Mouse (Mus musculus) thymus, postnatal 14 days (tissue): ENCODE results near the gene Mapre3.
A peak's percentile ranks its signal among the peaks of the same experiment; 100 is the strongest.
"Not testable (repeated sequence)": the region's sequence is repeated elsewhere in the genome, so short reads cannot be mapped to it uniquely, and the experiment has no call there.

ENCODE experiments used
- DNase-seq: peaks from one replicate; pipeline ENCODE4 v3.0.0; 2021

Gene Mapre3

DNA sequence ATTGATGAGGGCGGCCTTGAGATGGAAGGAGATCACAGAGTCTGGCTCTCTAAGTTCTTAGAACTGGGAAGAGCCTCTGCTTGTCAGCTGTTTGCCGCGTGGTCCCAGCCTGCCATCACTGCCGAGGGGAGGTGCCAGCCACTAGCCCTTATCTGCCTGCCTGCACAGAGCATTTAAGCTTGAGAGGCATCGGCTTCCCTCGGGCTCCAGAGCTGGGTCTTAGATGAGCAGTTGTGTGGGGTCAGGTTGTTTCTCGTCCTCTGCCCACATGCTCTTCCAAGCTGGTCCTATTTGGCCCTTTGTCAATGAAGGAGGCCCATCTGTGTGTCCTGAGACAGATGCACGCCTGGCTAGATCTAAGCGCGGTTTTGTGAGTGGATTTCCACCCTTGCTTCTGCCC lies 10.7 kb downstream of the Mapre3 start:
- no peak for DNase-seq

DNA sequence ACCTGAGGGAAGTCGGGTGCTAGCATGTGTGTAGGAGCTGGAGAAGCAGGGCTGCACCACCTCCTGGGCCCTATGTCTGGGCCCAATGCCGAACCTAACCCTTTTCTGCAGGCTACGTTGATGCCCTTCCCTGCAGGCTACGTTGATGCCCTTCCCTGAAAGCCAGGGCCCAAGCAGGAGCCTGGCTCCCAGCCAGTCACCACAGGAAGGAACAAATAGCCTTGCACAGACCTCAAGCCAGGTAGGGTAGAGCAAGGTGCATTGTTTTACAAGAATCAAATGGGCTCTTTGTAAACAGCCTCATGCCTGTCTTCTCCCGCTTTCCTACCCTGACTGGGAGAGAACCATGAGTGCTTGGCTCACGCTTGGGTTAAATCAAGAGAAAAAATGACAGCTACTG lies 11.4 kb downstream of the Mapre3 start:
- DNase-seq: no peak

DNA sequence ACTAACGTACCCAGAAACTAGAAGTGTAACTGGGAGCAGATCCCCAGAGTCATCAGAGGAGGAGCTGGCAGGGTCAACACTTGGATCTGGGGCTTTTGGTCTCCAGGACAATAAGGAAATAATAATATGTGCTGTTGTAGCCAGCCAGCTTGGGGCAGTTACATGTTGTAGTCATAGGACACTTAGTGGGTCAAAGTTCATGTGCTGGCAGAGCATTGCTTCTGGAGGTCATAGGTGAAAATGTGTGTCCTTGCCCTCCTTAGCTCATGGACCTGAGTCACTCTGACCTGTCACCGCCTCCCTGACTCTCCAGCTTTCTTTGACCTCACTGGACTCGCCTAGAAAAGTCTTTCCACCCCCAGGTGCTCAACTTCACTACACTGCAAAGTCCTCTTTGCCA lies 19.0 kb downstream of the Mapre3 start:
- DNase-seq: no peak

DNA sequence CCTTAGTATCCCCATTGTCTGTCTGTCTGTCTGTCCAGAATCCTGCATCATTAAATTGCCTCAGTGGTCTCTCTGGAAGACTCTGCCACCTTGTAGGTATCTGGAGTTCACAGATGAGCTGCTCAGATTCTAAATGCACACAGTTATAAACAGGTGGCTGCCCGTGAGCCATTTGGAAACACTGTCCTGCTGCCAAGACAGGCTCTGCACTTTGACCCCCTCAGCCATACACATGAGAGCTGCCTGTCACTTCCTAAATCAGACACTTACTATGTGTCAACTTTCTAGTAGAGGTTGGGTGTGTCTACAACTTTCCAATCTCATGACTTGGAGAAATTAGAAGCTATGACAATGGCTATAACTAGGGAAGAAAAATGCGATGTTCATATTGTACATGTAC lies 25.3 kb downstream of the Mapre3 start:
- no peak for DNase-seq

DNA sequence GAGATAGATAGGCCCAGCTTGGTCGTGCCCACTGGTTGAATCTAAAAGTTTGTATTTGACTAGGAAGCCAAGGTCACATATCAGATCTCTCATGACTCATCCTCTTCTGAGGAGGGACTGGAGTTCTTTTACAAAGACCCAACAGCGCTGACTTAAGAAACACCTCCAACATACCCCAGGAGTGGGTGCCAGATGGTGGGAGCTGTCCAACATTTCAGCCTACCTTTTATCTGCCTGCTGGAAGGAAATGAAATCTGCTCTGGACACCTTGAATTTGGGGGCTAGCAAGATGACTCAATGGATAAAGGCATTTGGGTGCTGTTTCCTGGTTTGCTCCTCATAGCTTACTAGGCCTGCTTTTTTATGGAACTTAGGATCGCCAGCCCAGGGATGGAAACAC lies 27.5 kb downstream of the Mapre3 start:
- no peak for DNase-seq

DNA sequence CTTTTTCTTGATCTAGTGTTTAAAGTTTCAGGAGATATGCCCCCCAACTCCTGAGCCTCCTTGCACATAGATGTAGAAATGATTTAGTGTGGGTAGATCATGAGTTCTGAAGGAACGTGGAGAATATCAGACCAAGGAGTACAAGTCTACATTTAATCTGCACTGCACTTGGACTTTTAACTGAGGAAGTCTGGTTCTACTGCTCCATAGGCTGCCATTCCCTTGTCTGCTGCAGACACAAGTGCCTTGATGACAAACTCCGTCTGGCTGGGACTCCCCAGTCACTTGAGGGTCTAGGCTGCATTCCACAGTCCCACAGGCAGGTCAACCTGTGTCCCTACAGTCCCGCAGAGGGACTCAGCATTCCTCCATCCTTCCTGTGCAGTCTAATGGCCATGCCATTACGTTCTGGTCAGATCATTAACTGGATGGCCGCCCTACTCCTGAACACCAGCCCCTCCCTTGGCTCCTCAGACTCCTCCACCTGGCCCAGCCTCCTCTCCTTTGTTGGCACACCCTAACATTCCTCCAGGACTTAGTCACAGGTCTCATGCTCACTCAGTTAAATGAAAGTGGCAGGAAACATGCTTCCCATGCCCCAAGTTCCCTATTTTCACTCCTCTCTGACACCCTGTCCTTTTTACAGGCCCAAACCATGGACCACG lies 35.6 kb downstream of the Mapre3 start:
- no peak for DNase-seq

DNA sequence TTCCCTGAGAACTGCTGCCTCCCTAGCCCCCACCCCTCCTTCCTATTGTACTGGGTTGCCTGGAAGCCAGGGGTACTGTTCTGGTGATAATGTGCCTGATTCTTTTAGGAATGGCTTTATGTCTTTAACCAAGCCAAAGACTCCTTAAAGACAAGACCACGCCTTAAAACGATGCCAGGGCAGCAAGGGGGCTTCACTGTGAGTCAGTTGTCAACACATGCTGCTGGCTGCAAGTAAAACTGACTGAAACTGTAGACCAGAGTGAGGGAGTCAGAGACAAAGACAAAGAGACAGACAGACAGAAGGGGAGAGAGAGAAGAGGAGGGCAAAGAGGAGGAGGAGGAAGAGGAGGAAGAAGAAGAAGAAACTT lies 36.1 kb downstream of the Mapre3 start:
- DNase-seq: no peak

DNA sequence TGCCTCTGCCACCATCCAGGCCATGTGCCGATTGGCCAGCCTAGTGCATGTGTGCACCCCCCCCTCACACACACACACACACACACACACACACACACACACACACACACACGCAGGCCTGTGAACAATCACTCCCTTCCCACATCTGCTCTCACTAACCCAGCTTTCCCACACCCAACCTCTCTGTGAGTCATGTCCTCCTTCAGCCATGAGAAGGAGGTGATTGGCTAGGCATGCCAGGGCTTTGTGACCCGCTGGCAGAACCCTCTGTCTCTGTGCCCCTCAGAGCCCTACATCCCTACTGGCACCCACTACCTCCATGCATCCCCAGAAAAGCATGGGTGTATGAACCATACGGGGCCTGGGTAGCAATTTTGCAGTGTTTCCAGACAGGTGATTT lies 39.1 kb downstream of the Mapre3 start:
- no peak for DNase-seq

DNA sequence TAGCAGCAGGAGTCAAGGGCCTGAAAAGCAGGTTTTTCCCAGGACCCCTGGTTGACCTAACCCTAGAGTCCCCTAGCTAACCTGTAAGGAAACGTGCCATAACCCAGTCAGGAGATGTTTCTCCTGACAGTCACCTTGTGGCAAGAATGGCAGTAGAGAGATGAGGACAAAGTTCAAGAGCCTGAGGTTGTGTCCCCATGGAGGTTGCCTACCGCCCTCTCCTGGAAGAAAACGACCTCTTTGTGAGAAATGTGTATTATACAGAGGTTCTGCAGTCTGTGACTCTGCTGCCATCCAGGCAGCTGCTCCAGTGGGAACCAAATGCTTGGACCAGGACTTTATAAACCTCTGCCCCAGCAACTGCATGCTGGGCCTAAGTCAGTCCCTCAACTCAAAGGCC lies 41.2 kb downstream of the Mapre3 start:
- no peak for DNase-seq

DNA sequence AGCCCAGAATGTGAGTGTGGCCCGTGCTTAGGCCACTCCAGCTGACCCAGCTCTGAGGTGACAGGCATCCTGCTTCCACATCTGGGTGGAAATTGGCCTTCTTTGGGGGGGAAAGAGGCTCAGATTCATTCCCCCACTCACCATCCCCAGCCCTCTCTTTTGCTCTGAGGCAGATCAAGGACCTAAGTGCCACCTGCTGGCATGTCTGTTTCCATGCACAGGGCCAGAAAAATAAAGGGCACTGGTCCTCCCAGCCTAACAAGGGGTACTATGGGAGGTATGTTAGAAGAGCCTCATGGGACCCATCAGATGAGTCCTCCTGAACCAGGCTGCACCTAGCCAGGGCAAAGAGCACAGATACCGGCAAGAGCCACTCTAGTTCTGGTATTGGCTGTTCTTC lies 41.7 kb downstream of the Mapre3 start:
- no peak for DNase-seq

DNA sequence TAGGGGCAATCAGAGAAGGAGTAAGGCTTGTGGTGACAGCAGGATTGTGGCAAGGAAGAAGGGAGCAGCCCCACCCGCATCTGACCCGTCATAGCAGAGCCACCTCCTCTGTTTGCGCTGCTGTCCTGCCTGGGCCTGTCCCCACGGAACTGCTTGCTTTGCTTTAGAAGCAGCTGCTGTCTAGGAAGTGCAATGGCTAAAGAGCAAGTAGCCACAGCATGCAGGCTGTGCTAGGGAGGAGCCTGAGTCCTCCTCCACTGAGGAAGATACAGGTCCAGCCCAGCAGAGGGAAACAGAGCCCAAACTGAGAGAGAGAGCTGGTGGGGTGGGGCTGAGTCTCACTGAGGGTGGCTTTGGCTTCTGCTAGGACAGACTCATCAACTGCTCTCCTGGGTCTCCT lies 49.4 kb downstream of the Mapre3 start:
- no peak for DNase-seq

DNA sequence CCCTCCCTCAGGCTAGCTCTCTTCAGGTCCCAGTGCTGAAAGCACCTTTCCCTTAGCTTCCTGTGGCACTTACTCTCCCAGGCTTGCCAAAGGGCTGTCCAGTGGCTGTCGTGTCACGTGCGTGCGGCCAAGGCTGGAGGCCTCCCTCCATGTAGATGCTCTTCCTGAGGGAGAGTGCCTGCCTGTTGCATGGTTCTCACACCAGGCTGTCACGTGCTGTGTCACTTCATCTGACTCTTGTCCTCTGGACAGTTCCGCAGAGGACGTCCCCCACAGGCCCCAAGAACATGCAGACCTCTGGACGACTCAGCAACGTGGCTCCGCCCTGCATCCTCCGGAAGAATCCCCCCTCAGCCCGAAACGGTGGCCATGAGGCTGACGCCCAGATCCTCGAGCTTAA lies 49.9 kb downstream of the Mapre3 start:
- no peak for DNase-seq

DNA sequence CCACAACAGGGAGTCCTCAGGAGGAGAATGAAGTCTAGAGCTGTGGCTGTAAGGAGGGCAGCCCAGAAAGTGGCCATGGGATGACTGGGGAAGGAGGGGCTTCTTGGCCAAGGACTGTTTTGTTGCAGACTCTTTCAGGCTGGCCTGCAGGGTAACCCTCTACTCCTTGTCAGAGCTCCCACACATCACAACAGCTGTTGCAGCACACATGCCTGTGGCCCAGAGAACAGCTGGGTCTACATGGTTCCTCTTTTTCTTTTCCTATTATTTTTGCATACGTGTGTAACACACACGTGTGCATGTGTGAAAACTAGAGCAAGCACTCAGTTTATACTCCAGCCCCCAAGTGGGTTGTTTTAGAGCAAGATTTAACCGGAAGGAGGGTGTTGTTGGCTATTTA lies 52.4 kb downstream of the Mapre3 start:
- no peak for DNase-seq

DNA sequence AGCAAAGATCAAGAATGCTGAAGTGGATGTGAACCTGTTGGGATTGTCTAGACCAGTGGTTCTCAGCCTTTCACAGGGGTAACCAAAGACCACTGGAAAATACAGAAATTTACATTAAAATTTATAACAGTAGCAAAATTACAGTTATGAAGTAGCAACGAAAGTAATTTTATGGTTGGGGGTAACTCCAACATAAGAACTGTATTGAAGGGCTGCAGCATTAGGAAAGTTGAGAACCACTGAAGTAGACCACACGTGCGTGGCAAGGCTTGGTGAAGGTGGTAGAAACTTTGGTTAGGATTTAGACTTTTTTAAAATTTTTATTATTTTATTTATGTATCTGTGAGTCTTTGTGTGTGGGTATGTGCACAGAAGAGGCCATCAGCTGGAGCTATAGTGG lies 53.3 kb downstream of the Mapre3 start, which contains the start of gene Tmem214:
Gene Tmem214 (plus strand): TSS at position 301 of the 400 bp plus-strand sequence.
- no peak for DNase-seq

DNA sequence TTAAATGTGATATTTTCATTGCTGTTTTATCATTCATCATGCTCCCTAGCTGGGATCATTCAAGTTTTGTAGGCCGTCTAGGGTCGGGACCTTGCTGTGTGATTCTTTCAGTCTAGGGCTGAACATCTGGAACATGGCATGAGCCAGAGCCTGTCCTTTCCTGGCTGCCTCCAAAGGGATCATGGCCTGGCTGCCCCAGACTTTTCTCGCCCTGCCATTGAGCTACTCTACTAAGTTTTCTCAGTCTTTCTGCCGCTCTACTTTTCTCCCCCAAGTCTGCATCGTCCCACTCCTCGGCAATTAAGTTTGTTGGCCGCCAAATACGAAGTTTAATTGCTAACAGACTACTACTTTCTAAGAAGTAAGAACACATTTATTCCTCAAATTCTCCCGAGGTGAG lies 54.5 kb downstream of the Mapre3 start:
- DNase-seq: peak; percentile 18

DNA sequence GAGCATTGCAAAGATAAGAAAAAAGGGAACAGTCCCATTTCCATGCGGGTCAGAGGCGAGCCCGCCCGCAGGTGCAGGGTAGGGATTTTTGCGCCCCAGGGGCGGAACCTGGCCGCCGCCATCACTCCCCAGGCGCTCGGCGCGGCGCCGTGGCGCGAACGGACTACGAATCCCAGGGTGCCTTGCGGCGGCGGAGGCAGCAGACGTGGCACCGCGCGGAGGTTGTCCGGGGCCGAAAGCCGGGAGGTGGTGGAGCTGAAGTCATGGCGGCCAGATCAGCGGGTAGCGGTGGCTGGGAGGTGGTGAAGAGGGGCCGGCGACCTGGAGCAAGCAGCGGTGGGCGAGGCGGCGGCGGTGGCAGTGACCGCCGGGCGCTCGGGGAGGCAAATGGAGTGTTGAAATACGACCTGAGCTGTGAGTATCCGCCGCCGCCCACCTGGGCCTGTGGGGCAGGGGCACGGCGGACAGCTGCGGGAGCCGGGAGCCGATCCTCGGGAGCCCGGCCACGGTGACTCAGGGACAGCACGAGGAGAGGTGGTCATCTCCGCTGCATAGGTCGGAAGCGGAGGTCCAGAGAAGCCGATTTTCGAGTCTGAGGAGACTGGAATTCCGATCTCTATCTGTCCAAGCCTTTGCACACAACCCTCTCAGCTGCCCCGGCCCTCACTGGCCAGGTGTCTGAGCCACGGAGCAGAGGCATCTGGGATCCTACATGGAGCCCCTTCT lies 55.1 kb downstream of the Mapre3 start:
- peak; percentile 95 for DNase-seq

DNA sequence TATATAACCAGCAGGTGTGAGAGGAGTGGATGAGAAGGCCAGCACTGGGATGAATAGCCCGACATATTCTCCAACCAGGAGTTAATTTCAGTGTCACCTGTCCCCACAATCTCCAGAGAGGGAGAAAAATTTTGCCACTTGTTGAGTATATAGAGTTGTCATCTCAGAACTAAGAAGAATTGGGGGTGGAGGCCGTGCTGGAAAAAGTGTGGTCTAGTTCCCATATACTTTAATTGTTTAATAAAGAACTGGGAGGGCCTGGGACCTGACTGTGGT lies 55.6 kb downstream of the Mapre3 start:
- no peak for DNase-seq

DNA sequence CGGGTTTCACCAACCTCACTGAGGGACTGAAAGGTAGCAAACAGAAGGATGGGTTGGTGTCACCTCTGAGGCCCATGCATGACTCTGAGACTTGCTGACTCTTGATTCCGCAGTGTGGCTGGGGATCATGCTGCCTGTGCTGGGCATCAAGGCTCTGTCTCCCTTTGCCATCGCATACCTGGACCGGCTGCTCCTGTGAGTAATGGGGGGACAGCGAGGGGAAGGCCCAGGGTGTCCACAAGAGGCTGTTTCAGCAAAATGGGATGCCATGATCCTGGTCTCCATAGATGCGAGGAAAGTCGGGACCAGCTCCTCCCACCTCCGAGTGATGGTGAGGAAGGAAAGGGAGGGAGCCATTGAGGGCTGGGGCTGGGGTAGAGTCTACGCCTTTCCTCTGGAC lies 58.1 kb downstream of the Mapre3 start:
- DNase-seq: no peak

DNA sequence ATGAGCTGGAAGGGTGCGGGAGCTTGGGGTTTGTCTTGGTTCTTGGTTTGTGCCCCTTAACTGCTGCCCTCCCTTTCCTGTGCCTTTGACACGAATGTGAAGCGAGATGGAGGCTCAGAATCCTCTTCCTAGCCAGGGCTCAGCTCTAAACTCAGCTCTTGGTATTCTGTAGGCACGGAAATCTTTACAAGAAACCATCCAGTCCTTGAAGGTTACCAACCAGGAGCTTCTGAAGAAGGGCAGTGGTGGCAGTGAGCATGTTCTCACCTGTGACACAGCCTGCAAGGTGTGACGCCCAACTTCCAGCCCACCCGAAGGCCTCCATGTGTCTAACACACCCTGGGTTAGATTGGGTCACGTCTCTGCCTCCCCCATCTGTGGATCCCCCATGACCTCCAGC lies 59.9 kb downstream of the Mapre3 start:
- DNase-seq: no peak

DNA sequence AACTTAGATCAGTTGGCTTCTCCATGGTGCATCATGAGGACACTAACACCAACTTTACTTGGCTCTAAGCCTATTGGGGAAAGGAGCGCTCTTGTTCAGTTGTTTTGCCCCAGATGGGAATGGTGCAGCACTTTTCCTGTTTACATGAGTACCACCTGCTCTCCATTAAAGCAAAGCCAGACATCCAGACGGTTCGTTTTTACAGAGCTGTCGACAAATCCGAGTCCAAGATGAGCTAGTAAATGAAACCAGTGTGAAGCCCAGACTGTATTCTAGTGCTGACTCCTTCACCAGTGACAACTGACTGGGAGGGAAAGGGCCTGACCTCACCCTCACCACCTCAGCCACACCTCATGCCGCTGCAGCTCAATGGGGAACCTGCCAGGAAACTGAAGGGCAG lies 64.2 kb downstream of the Mapre3 start:
- DNase-seq: no peak

DNA sequence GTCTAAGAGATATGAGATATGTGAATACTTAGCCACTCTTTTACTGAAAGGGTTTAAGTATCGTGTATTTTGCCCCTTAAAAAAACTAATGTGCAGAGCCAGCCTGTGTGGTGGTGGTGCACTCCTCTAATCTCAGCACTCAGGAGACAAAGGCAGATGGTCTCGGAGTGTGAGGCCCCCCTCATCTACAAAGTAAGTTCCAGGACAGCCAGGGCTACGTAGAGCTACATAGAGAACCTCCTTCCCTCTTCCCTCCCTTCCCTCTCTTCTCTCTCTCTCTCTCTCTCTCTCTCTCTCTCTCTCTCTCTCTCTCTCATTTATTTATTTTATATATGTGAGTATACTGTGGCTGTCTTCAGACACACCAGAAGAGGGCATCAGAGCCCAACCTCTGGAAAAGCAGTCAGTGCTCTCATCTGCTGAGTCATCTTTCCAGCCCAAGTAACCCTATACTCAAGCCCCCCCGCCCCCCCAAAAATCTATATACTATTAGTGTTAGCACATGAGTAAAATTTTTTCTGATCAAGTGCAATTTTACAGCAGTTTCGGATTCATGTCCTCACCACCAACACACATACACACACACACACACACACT lies 65.0 kb downstream of the Mapre3 start:
- DNase-seq: no peak

DNA sequence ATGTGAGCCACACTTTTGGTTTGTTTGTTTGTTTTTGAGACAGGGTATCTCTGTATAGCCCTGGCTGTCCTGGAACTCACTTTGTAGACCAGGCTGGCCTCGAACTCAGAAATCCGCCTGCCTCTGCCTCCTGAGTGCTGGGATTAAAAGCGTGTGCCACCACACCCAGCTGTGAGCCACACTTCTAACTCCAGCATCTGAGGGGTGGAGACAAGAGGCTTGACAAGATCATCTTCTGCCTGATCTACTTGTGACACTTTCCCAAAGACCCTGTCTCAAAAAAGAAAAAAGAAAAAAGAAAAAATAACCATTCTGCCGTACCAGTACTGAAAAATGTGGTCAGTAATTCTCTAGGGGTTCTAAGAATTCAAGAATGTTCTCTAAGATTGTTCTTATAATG lies 67.4 kb downstream of the Mapre3 start:
- not testable (repeated sequence) for DNase-seq

DNA sequence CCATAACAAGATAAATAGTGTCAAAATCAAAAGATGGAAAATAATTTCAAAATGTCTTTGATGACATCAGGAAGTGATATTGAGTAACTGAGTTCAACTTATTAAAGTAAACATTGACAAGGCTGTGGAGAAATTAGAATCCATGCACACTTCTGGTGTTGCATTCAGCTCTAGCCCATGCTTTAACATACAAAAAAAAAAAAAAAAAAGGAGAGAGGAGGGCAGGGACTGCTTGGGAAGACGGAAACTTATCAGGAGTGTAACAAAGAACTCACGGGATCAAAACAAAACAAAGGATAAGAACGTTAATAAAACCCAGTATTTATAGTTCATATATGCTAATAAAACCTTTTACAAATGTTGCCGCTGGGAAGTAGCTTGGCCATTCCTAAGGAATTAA lies 71.8 kb downstream of the Mapre3 start:
- DNase-seq: no peak

DNA sequence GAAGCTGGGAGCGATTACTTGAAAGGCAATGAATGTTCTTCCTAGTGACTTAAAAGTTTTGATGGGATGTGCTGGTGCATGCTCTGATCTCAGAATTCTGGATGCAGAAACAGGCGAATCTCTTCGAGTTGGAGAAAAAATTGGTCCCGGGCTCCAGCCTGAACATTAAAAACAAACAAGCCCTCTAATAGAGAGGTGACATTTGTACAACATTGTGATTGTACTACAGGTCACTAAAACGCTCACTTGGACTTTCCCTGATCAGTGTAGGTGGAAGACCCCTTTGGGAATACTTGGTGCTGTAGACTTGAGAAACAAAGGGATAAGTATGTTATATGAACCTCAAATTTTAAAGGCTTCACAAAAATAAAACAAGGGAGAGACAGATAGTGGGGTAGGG lies 72.3 kb downstream of the Mapre3 start:
- DNase-seq: no peak

DNA sequence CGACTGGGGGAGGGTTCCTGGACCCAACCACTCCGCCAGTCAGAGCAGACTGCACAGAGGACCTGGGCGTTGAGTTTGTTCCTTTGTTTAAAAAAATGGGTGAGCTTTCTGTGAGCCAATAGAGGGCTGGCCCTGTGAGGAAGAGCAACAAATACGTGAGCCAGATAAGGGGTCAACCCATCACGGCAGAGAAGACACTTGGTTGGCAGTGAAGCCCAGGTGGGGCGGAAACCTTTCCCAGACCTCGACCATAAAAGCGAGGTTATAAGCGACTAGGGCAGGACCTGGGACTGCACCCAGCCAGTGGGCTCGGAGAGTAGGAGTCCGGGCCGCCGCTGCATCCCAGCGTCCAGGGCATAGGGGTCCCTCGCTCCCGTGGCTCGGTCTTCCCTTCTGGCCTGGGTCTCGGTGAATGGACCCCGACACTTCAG lies 72.9 kb downstream of the Mapre3 start:
- peak; percentile 83 for DNase-seq
